Mouse (Mus musculus): Measurements from ENCODE around the gene Igf2bp3.

The Igf2bp3 gene

GRCm38 (mm10) chr6:49176018-49176417 lies 38.7 kb downstream of the Igf2bp3 start:
- no peak for DNase-seq (ENCODE audit: extremely low read depth, low read depth)

DNA sequence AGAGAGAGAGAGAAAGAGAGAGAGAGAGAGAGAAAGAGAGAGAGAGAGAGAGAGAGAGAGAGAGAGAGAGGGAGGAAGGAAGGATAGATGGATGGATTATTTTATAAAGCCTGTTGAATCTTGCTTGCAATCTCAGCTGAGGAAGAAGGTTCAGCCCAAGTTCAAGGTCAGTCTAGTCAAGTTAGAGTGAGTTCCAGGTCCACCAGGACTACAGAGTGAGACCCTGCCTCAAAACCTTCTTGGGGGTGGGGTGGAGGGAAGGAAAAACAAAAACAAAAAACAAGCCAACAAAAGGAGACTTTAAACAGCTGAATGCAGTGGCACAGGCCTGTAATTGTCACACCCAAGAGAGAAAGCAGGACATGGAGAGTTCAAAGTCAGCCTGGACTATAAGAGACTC lies 40.1 kb downstream of the Igf2bp3 start:
- DNase-seq (ENCODE audit: extremely low read depth, low read depth), result no peak

DNA sequence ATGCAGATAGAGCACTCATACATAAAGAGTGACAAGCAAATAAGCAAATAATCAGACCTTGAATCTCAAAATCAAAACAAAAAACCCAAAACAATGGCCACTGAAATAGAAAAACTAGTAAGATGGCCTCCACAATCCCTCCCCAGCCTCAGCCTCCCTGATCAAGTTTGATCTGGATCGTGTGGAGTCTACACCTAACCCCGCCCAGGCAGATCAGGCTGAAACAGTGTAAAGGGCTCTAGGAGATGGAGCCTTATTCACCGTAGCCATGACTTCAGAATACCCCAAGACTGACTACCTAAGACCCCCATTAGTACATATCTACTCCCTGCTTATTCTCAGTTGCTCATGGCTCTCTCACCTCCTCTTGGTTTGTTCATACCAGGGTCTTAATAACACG lies 41.1 kb downstream of the Igf2bp3 start:
- no peak for DNase-seq (ENCODE audit: extremely low read depth, low read depth)

GRCm38 (mm10) chr6:49173265-49173664 lies 41.5 kb downstream of the Igf2bp3 start:
- no peak for DNase-seq (ENCODE audit: extremely low read depth, low read depth)

- DNase-seq (ENCODE audit: extremely low read depth, low read depth), result no peak
These were observed 43.5 kb downstream of the Igf2bp3 start for GRCm38 (mm10) chr6:49171216-49171615.

DNA sequence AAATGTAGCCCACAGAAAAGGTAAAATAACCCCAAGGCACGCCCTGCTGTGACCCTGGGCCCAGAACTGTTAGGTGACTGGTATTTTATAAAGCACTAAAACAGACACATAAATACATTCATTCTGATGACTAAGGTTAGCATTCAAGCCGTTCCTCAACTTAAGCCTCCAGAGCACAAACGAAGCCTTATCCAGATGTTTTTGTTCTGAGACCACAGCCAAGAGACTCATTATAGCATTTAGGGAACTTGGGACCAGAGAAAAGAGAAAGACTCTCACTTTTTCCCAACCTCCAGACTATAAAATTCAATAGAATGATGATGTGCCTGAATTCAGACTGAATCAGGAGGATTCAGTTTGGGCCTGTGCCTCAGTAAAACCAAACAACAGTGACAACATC lies 46.1 kb downstream of the Igf2bp3 start:
- DNase-seq (ENCODE audit: extremely low read depth, low read depth), result no peak

DNA sequence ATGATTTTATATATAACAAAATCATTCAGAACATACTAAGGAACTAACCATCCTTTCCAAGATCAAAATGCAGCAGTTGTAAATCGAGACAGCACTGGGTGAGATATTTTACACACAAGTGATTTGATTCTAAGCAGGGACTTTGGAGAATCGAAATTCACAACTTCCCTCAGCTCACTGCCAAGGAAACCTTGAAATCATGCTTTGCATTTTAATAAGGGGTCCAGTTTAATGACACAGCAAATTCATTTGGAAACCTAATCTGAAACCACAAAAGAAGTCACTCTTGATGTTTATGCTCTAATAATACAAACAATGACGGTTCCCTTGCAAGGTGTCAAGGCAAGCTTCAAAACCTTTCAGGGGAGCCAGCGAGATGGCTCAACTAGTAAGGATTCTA lies 47.4 kb downstream of the Igf2bp3 start:
- DNase-seq (ENCODE audit: extremely low read depth, low read depth), result no peak

- no peak for DNase-seq (ENCODE audit: extremely low read depth, low read depth)
These were observed 48.4 kb downstream of the Igf2bp3 start for GRCm38 (mm10) chr6:49166318-49166717.

DNA sequence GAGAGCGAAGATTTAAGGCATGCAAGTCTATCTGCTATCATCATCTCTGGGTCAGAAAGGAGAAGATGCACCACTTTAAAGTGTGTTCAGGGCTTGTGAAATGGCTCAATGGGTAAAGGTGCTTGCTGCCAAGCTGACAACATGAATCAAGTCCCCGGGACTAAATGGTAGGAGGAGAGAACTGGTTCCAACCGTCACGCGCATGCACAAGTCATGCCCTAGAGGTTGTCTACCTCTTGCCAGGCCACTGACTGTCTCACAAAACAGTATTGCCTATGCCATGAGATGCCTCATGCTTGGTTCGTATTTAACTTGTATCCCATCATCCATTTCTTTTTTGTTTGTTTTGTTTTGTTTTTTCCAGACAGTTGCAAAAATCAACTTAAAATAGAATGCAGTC lies 48.9 kb downstream of the Igf2bp3 start:
- DNase-seq (ENCODE audit: extremely low read depth, low read depth), result no peak

DNA sequence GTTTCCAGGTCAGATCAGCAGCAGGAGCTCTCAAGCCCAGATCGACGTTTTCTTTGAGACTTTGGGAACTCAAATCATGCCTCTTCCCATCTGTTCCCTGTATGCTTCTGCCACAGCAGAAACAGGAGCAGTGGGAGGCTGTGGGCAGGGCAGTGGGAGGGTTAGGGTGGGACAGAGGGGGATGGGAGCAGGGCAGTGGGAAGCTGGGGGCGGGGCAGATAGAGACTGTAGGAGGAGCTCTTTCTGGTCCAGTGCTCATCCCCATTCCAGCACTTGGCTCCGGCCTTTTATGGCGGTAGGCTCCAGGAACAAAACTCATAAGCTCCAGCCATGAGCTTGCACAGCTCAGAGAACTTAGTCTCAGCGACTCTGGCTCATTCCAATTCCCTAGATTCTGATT lies 49.7 kb downstream of the Igf2bp3 start:
- no peak for DNase-seq (ENCODE audit: extremely low read depth, low read depth)

GRCm38 (mm10) chr6:49164701-49165100 lies 50.1 kb downstream of the Igf2bp3 start:
- DNase-seq (ENCODE audit: extremely low read depth, low read depth), result no peak

GRCm38 (mm10) chr6:49159971-49160370 lies 54.8 kb downstream of the Igf2bp3 start:
- DNase-seq (ENCODE audit: extremely low read depth, low read depth), result no peak

DNA sequence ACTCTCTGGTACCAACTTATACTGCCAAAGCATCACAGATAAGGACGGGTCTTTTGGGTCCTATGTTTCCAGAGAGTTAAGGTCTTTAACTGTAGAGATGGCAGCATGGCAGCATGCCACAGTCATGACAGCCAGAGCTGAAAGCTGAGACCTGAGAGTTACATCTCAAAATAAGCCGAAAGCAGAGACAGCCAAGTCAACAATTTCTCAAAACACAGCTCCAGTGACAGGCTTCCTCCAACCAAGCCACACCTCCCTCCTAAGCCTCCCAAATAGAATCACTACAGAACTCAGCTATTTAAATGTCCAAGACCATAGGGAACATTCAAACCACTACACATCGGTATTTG lies 58.0 kb downstream of the Igf2bp3 start:
- no peak for DNase-seq (ENCODE audit: extremely low read depth, low read depth)

DNA sequence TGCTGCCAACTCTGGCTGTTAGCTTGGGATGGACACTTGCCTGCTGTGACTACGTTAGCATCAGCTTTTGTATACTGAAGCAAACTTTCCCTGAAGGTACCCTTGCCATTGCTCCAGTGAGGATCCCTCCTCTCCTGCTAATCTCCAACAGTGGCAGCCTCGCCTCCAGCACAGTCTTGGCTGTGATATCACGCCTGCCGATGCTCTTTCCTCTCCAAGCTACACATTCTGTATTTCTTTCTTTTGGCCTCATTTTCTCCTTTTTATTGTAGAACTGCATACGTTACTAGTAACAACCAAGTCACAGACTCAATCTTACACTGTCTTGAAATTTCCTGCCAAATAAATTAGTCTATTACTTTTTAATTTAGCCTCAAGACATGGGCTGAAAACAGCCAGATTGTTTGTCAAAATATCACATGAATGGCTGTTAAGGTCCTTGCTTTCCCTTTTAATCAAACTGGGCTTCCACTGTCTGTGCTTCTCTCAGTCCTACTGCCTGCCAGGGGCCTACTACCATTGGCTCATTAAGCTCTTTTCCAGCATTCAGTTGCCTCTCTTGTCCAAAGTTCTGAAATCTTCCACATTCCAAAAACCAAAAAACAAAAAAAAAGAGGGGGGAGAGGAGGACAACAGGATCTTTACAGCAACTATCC lies 58.5 kb downstream of the Igf2bp3 start:
- no peak for DNase-seq (ENCODE audit: extremely low read depth, low read depth)

- DNase-seq (ENCODE audit: extremely low read depth, low read depth), result no peak
These were observed 63.3 kb downstream of the Igf2bp3 start for GRCm38 (mm10) chr6:49151465-49151864.

- no peak for DNase-seq (ENCODE audit: extremely low read depth, low read depth)
These were observed 64.2 kb downstream of the Igf2bp3 start for GRCm38 (mm10) chr6:49150349-49151229.

DNA sequence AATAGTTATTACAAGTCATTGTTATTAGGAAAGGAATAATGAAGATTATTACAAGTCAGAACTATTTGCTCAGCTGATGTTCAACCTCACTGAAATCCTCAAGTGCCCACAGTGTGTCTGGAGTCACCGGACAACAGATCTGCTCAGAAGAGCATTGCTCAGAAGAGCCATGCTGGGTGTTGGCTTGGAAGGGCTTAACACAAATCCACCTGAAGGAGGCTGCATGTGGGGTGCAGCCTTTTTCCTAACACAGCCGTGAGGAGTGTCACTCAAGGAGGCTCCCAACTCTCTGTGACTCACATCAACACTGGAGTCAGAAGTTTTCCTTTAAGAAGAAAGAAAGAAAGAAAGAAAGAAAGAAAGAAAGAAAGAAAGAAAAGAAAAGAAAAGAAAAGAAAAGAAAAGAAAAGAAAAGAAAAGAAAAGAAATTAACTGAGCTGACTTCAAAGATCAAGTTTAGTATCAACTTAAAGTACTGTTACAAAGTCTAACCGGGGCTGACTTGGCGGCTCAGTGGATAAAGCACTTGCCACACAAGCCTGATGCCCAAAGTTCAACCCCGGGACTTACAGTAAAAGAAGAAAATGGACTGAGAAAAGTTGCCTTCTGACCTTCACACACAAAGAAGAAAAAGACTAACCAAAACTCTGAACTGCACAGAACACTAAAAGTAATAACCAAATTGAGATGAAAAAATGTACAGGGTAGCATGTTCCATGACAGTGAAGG lies 65.4 kb downstream of the Igf2bp3 start:
- DNase-seq (ENCODE audit: extremely low read depth, low read depth), result no peak

DNA sequence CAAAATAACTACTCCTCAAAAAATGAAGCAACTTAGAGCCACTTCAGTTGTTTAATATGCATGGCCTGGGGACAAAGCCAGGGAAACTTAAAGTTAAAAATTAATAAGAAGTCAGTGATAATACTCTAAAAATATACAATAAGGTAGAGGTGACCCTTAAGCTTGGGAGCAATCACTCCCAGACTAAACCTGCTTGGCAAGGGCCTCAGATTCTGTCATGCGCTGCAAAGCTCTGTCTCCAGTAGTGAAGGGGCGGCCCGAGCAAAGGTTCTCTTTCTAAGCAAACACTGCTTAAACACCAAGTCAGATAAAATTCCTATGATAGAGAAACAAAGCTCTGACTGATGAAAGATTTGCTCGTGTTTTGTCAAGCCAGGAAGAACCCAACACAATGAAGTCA lies 66.0 kb downstream of the Igf2bp3 start:
- DNase-seq (ENCODE audit: extremely low read depth, low read depth), result no peak

GRCm38 (mm10) chr6:49148368-49148767 lies 66.4 kb downstream of the Igf2bp3 start:
- no peak for DNase-seq (ENCODE audit: extremely low read depth, low read depth)

- no peak for DNase-seq (ENCODE audit: extremely low read depth, low read depth)
These were observed 68.3 kb downstream of the Igf2bp3 start for GRCm38 (mm10) chr6:49146461-49146860.

- no peak for DNase-seq (ENCODE audit: extremely low read depth, low read depth)
These were observed 72.3 kb downstream of the Igf2bp3 start for GRCm38 (mm10) chr6:49142428-49142827.

GRCm38 (mm10) chr6:49141125-49141524 lies 73.6 kb downstream of the Igf2bp3 start:
- no peak for DNase-seq (ENCODE audit: extremely low read depth, low read depth)
